ENCODE assay signal across 35 mouse cellular contexts in genomic region chr14:79241656-79242385, GRCm38 (mm10). TPM values are rescaled to one million over a fixed set of nuclear protein-coding genes. Genes with fewer than 3 reads are reported as not detected.
DNase-seq lines count a peak whose midpoint lies in the region; ATAC-seq and TF ChIP-seq lines count a peak whose summit lies in the region.
"Had no signal": no experiment of that assay in that cellular context is flagged by ENCODE, and none has a peak within 500 bp of the region (broad histone marks: within the 10 kb centered on the region; RNA-seq: fewer than 3 reads in every experiment).

No protein-coding gene starts in this region.

- no peak for ATAC-seq in heart, embryonic 13.5 days (ENCODE audit: extremely low read depth, insufficient number of reproducible peaks, low FRiP score, low TSS enrichment)
- ATAC-seq: forebrain, embryonic 13.5 days; forebrain, embryonic 16.5 days; hindbrain, postnatal 0 days; inflammation-experienced regulatory T-cells, adult 6 months; intestine, embryonic 16.5 days; Patski had no signal

- H3K79me2 ChIP-seq in heart, adult 2 months (replicated peaks; ENCODE audit: control insufficient read depth, insufficient read depth, low read length) = no peaks in the 10 kb centered on the region

- peak overlapping the region; percentile 37; the same call in 1 of the 2 replicates for H3K27ac ChIP-seq in heart, embryonic 13.5 days (replicated peaks)
- no peak overlapping the region for H3K27ac ChIP-seq in heart, adult 2 months
- H3K27ac ChIP-seq: forebrain, embryonic 10.5 days; forebrain, embryonic 13.5 days; hindbrain, embryonic 14.5 days; hindbrain, postnatal 0 days had no signal

- no peak for TF ChIP-seq POLR2A in heart, adult 2 months (IDR thresholded peaks at IDR 0.05; ENCODE audit: insufficient read depth, low read depth, low read length)

- H3K4me2 ChIP-seq in heart, embryonic 13.5 days = no peak overlapping the region
- H3K4me2 ChIP-seq: forebrain, embryonic 13.5 days; heart, embryonic 11.5 days; hindbrain, embryonic 14.5 days had no signal

- 68% methylated on average over 6 of the region's 6 CpGs for WGBS in heart, embryonic 13.5 days
- WGBS in heart, adult 2 months = 85% methylated on average over 6 of the region's 6 CpGs

- H3K4me1 ChIP-seq in heart, embryonic 13.5 days = peaks cover 17% of the 10 kb centered on the region
- no peaks in the 10 kb centered on the region for H3K4me1 ChIP-seq in heart, adult 2 months (ENCODE audit: control insufficient read depth, insufficient read depth, low read length)

- peak; percentile 61 for DNase-seq in heart, adult 11 months
- DNase-seq in heart, postnatal 36 days = no peak
- DNase-seq in heart, adult 2 months = no peak
- DNase-seq in thymus, postnatal 14 days = peak; percentile 67
- DNase-seq in thymus, postnatal 4 days = no peak
- peak; percentile 46 for DNase-seq in naive thymus-derived CD4-positive, alpha-beta T cell, adult 2 months (ENCODE audit: low read depth)
- no peak for DNase-seq in kidney, adult 9 months
- DNase-seq: adrenal gland, postnatal 14 days; B cell, adult 2 months; cerebellum, adult 11 months; cerebellum, adult 2 months; cerebellum, adult 9-11 months; cerebellum, postnatal 25 days; gastrocnemius, postnatal 10 days; gastrocnemius, postnatal 36 days; heart, postnatal 14 days had no signal

- intact Hi-C loops in heart, postnatal 36 days (cut with DNase I) = no loop called here
- intact Hi-C loops in heart, adult 2 months (cut with DNase I) = no loop called here

- H3K4me3 ChIP-seq in heart, embryonic 13.5 days = no peak overlapping the region
- H3K4me3 ChIP-seq in heart, adult 2 months = no peak overlapping the region
- H3K4me3 ChIP-seq: forebrain, embryonic 10.5 days; forebrain, embryonic 13.5 days had no signal

- H3K9ac ChIP-seq in heart, embryonic 13.5 days = no peak overlapping the region
- H3K9ac ChIP-seq in heart, adult 2 months (ENCODE audit: low read depth, low read length) = no peak overlapping the region
- H3K9ac ChIP-seq: forebrain, embryonic 13.5 days; hindbrain, embryonic 14.5 days had no signal

- H3K36me3 ChIP-seq in heart, embryonic 13.5 days = no peaks in the 10 kb centered on the region
- no peaks in the 10 kb centered on the region for H3K36me3 ChIP-seq in heart, adult 2 months (ENCODE audit: control insufficient read depth, insufficient read depth, low read length)
- H3K36me3 ChIP-seq: forebrain, embryonic 10.5 days; G1E had no signal

- 0 out of 2 replicates have a peak, but pooled peaks cover 4% of the 10 kb centered on the region for H3K9me3 ChIP-seq in heart, embryonic 13.5 days
- H3K9me3 ChIP-seq: G1E had no signal

- no peak for TF ChIP-seq EP300 in heart, adult 2 months (IDR thresholded peaks at IDR 0.05; ENCODE audit: insufficient read depth, low read depth, low read length)

- no peak for TF ChIP-seq CTCF in heart, adult 2 months (IDR thresholded peaks at IDR 0.05)

- peaks cover 8% of the 10 kb centered on the region for H3K27me3 ChIP-seq in heart, embryonic 13.5 days (replicated peaks)
- no peaks in the 10 kb centered on the region for H3K27me3 ChIP-seq in heart, adult 2 months (ENCODE audit: control insufficient read depth, insufficient read depth, low read length)
- H3K27me3 ChIP-seq: forebrain, embryonic 13.5 days; Patski had no signal

RNA-seq across cellular contexts. Expression of gene Zfp957, which starts 5.3 kb away (rescaled TPM):
- not detected for total RNA-seq in heart, postnatal 36 days (2021)
- polyA plus RNA-seq in heart, embryonic 13.5 days (2015; fragmentation: Nextera tagmentation; extraction: Ambion mirVana) = not detected in 2 replicates
- not detected for total RNA-seq in heart, adult 2 months (2021)
- polyA plus RNA-seq in heart, adult 2 months (2012; rRNA removed) = not detected in 2 replicates
- total RNA-seq: adrenal gland, adult 2 months; adrenal gland, postnatal 14 days; adrenal gland, postnatal 4 days; CH12.LX; common myeloid progenitor, adult 5-6 weeks; G1E; gastrocnemius, adult 18-20 months; gastrocnemius, postnatal 10 days; gastrocnemius, postnatal 36 days; granulocyte monocyte progenitor cell, adult 5-6 weeks; heart, postnatal 14 days; hindbrain, postnatal 0 days had no signal
- polyA plus RNA-seq: adrenal gland, adult 2 months; cerebellum, adult 2 months; embryonic facial prominence, embryonic 14.5 days; forebrain, embryonic 10.5 days; forebrain, embryonic 13.5 days; forebrain, embryonic 16.5 days; G1E; heart, embryonic 11.5 days; hindbrain, embryonic 11.5 days; hindbrain, embryonic 14.5 days; hindbrain, postnatal 0 days; intestine, embryonic 16.5 days had no signal

RNA-seq across cellular contexts. Expression of gene Rgcc, which starts 59.6 kb away (rescaled TPM):
- total RNA-seq in heart, postnatal 36 days (2021) = 10 to 100 TPM; 54.7 to 54.8 TPM
- 12.6 and 22.5 TPM in 2 replicates for polyA plus RNA-seq in heart, embryonic 13.5 days (2015; fragmentation: Nextera tagmentation; extraction: Ambion mirVana)
- total RNA-seq in heart, adult 2 months (2021) = 100 to 1,000 TPM in 1 of 2 experiments, 10 to 100 TPM in 1; 66.4 to 116 TPM
- polyA plus RNA-seq in heart, adult 2 months (2012; rRNA removed) = 91.8 and 124 TPM in 2 replicates
- total RNA-seq: G1E had no signal
- polyA plus RNA-seq: G1E had no signal

Comparison
In these comparisons a context has a peak if more than half of its experiments do, and no peak if none do; other contexts are left out.
1. DNase-seq: peak in heart, adult 11 months (single experiment), thymus, postnatal 14 days (single experiment) and naive thymus-derived CD4-positive, alpha-beta T cell, adult 2 months (single experiment); none in heart, postnatal 36 days (0 of 2), heart, adult 2 months (0 of 2), thymus, postnatal 4 days (single experiment) and kidney, adult 9 months (single experiment).